ENCODE assay signal across 8 mouse cellular contexts in the genomic region with DNA sequence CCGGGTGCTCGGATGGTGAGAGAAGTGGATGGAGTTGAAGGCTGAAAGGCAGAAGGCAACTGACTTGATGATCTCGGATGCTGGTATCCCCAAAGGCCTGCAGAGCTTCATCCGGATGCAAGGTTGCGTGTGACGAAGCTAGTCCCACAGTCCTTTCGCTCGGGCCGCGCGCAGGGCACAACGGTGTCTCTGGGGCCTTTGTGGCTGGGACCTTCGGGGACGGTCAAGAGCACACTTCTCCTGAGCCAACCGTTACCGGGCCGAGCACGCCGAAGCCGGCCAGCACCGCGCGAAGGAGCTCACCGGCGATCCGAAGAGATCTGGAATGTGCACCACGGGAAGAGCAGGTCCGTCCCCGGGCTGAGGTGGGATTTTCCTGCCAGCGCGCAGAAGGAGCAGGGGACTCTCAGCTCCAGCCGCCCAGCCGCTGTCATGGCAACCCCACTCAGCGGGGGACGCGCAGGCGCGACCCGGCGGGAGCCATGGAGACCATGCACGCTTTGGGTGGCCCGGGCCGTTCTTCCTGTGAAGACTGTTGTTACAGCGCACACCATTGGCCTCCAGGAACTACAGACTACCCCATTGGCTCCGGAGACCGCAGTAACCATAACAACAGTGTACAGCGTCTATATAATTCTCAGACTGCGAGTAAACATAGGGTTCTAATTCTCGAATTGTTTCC. TPM values are rescaled to one million over a fixed set of nuclear protein-coding genes. Genes with fewer than 3 reads are reported as not detected.
DNase-seq lines count a peak whose midpoint lies in the region; ATAC-seq and TF ChIP-seq lines count a peak whose summit lies in the region.

Ccdc30 (minus strand) TSS at position 450 of the 682 bp plus-strand sequence.

- H3K36me3 ChIP-seq in neural tube, embryonic 13.5 days, result 0 out of 2 replicates have a peak, but pooled peaks cover 7% of the 10 kb centered on the region

- H3K4me3 ChIP-seq in layer of hippocampus, adult 2 months, result peak within 1 kb of the TSS; percentile 91
- peak within 1 kb of the TSS; percentile 61 for H3K4me3 ChIP-seq in neural tube, embryonic 13.5 days

- H3K4me1 ChIP-seq in neural tube, embryonic 13.5 days (replicated peaks), result peaks cover 27% of the 10 kb centered on the region

- peak within 1 kb of the TSS; percentile 78 for H3K9ac ChIP-seq in neural tube, embryonic 13.5 days

- peak within 1 kb of the TSS; percentile 81 for H3K27ac ChIP-seq in layer of hippocampus, adult 2 months
- peak within 1 kb of the TSS; percentile 73 for H3K27ac ChIP-seq in neural tube, embryonic 13.5 days (replicated peaks)

- under 1% methylated on average over 49 of the region's 49 CpGs for WGBS in neural tube, embryonic 13.5 days

- ATAC-seq in neural tube, embryonic 13.5 days (ENCODE audit: low read depth), result peak; percentile 99

- H3K9me3 ChIP-seq in neural tube, embryonic 13.5 days, result no peaks in the 10 kb centered on the region

- H3K4me2 ChIP-seq in neural tube, embryonic 13.5 days, result peak within 1 kb of the TSS; percentile 73

- no peaks in the 10 kb centered on the region for H3K27me3 ChIP-seq in neural tube, embryonic 13.5 days

- no peak for TF ChIP-seq CTCF in layer of hippocampus, adult 2 months (conservative IDR thresholded peaks at IDR 0.05)

- DNase-seq in ES-CJ7 (ENCODE audit: low read depth, low spot score), result peak; percentile 96
- peak; percentile 91 for DNase-seq in cerebellum, adult 18-20 months
- DNase-seq in forelimb bud, embryonic 11.5 days (ENCODE audit: low read depth, low spot score), result peak; percentile 94
- DNase-seq in heart, postnatal 4 days, result peak; percentile 93
- peak; percentile 95 to 96 for DNase-seq in layer of hippocampus, adult 2 months (ENCODE audit: low spot score in 2 of 2)
- peak; percentile 85 to 91 for DNase-seq in lung, adult 18-20 months
- peak; percentile 94 for DNase-seq in telencephalon, adult 2 months (ENCODE audit: low read depth, low spot score)

RNA-seq across cellular contexts. Expression of gene Ccdc30, which starts in this region (rescaled TPM):
- 1 to 10 TPM in 1 of 2 experiments, under 1 TPM in 1; 0.99 to 1.4 TPM for total RNA-seq in heart, postnatal 4 days (2021)
- 10 to 100 TPM; 24.8 to 25.8 TPM for total RNA-seq in layer of hippocampus, adult 2 months (2021)
- 17.3 and 17.9 TPM in 2 replicates for polyA plus RNA-seq in neural tube, embryonic 13.5 days (2015; fragmentation: Nextera tagmentation; extraction: Ambion mirVana)

Comparison
In these comparisons a context has a peak if more than half of its experiments do, and no peak if none do; other contexts are left out.
1. Peak in every context shown above with its lines: DNase-seq, ATAC-seq, H3K4me3 ChIP-seq and H3K27ac ChIP-seq.
2. RNA of gene Ccdc30 (total RNA-seq): 24.8 to 25.8 TPM in layer of hippocampus, adult 2 months; 0.99 to 1.4 TPM in heart, postnatal 4 days; every median in the first group is over 10 times any median in the second.